Mouse (Mus musculus): ENCODE results near the gene Daam2.

GRCm38 (mm10) chr17:49435081-49435480 is 129.1 kb downstream of the Daam2 start:
- no peak for TF ChIP-seq POLR2A (IDR thresholded peaks at IDR 0.05; ENCODE audit: insufficient read depth, low read length)
- no peak for TF ChIP-seq CTCF (IDR thresholded peaks at IDR 0.05; ENCODE audit: low read depth, low read length)

Measured in ES-Bruce4 (cell line).